Mouse (Mus musculus) limb, embryonic 15.5 days (tissue): ENCODE measurements around the gene Ppp5c. TPM values are rescaled to one million over a fixed set of nuclear protein-coding genes. Genes with fewer than 3 reads are reported as not detected.
"Not testable (repeated sequence)": the region's sequence is repeated elsewhere in the genome, so short reads cannot be mapped to it uniquely, and the experiment has no call there.

Source experiments
- ATAC-seq: fragments of 200-750 bp; cut with Nextera tagmentation; 2 replicates; pipeline ENCODE4 v1.8.0; 2017; ENCODE audit warnings: low read depth, moderate TSS enrichment; ENCODE audit not compliant: insufficient number of reproducible peaks, low FRiP score, low TSS enrichment
- H3K27ac ChIP-seq: fragments of 300-500 bp; sonication (generic); 2 replicates; pipeline ENCODE4 v1.5.1; 2015; ENCODE audit warnings: moderate library complexity, mild to moderate bottlenecking, inconsistent platforms
- H3K27me3 ChIP-seq: fragments of 300-500 bp; sonication (generic); 2 replicates; pipeline ENCODE4 v1.6.1; 2015; ENCODE audit warnings: inconsistent platforms
- H3K36me3 ChIP-seq: fragments of 300-500 bp; sonication (generic); 2 replicates; pipeline ENCODE4 v1.6.1; 2015; ENCODE audit warnings: inconsistent platforms
- H3K4me1 ChIP-seq: fragments of 300-500 bp; sonication (generic); 2 replicates; pipeline ENCODE4 v1.6.1; 2015; ENCODE audit warnings: inconsistent platforms
- H3K4me2 ChIP-seq: fragments of 300-500 bp; sonication (generic); 2 replicates; pipeline ENCODE4 v1.6.1; 2015; ENCODE audit warnings: mild to moderate bottlenecking, inconsistent platforms
- H3K4me3 ChIP-seq: fragments of 300-500 bp; sonication (generic); 2 replicates; pipeline ENCODE4 v1.5.1; 2015; ENCODE audit warnings: mild to moderate bottlenecking, inconsistent platforms
- H3K9ac ChIP-seq: fragments of 300-500 bp; sonication (generic); 2 replicates; pipeline ENCODE4 v1.6.1; 2015; ENCODE audit warnings: inconsistent platforms
- H3K9me3 ChIP-seq: fragments of 300-500 bp; sonication (generic); 2 replicates; pipeline ENCODE4 v1.6.1; 2016; ENCODE audit warnings: inconsistent platforms
- WGBS: fragments of 180-500 bp; shearing (Covaris S2); methylation state at CpG from one replicate; pipeline ENCODE4 v1.1.7; 2015; 5-methylcytosine and 5-hydroxymethylcytosine counted together
- polyA plus RNA-seq: library from polyadenylated mRNA; unstranded; fragments of >200 nt; fragmentation: Nextera tagmentation; extraction: Ambion mirVana; gene quantifications from 2 replicates; pipeline ENCODE4 v1.2.1, GENCODE M21; 2015

The Ppp5c gene
- 101 and 115 TPM in 2 replicates for polyA plus RNA-seq

- Histone ChIP-seq H3K36me3 (peaks cover 41% of the 10 kb centered on the region), H3K27me3 (no peaks in the 10 kb centered on the region)
These were observed at the start of gene Ppp5c for GRCm38 (mm10) chr7:17027588-17028343. Gene Ppp5c (minus strand): TSS chr7:17027924.

GRCm38 (mm10) chr7:17076542-17076941, 48.8 kb upstream of the Ppp5c start:
- H3K27me3 ChIP-seq, result no peaks in the 10 kb centered on the region
- 91% methylated on average over 1 of the region's 1 CpGs for WGBS
- H3K4me1 ChIP-seq, result no peaks in the 10 kb centered on the region
- no peak overlapping the region for H3K9ac ChIP-seq
- no peaks in the 10 kb centered on the region for H3K9me3 ChIP-seq
- no peaks in the 10 kb centered on the region for H3K36me3 ChIP-seq
- no peak overlapping the region for H3K27ac ChIP-seq
- no peak overlapping the region for H3K4me2 ChIP-seq
- ATAC-seq, result no peak
- H3K4me3 ChIP-seq, result no peak overlapping the region

More at GRCm38 (mm10) chr7:17027588-17028343, at the start of gene Ppp5c:
- under 1% methylated on average over 53 of the region's 58 CpGs for WGBS
- peak within 1 kb of the TSS; percentile 78 for H3K9ac ChIP-seq
- H3K4me3 ChIP-seq, result peak within 1 kb of the TSS; percentile 80
- peak; percentile 73 for ATAC-seq
- H3K27ac ChIP-seq, result peak within 1 kb of the TSS; percentile 85
- no peaks in the 10 kb centered on the region for H3K9me3 ChIP-seq
- peaks cover 39% of the 10 kb centered on the region for H3K4me1 ChIP-seq
- H3K4me2 ChIP-seq, result peak within 1 kb of the TSS; percentile 66

DNA sequence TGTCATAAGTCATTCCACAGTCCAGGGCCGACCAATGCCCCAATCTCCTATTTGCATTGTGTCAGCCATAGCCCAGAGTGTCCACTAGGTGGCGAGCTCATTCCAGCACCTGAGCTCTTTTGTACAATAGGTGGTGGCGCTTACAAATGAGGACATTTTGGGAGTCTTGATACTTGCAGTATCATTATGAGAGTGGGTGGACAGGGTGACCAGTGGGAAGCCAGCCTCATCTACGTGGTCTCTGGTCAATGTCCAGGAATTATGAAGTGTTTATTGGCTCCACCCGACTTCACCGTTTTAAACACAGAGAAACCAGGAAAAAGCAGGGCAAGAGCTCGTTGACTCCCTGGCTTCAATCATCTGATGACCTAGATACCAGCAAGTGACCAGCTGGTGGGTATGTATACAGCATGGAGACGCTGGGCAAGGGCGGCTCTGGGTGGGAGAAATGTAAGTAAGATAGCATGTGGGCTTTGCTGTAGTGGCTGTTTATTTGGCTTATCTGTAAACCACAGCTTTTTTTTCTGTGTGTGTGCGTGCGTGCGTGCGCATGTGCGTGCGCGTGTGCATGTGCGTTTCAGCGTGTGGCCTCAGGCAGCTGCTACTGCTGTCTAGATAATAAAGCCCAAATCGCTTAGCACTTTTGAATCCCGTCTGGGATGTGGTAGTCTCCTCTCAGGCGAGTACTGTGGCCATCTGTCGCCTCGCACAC, 46.3 kb upstream of the Ppp5c start, which contains the start of gene Psg16:
TSS of gene Psg16 (plus strand) at position 137 of the 712 bp plus-strand sequence.
- no peaks in the 10 kb centered on the region for H3K27me3 ChIP-seq
- H3K4me3 ChIP-seq, result no peak within 1 kb of the TSS
- WGBS, result 65% methylated on average over 23 of the region's 23 CpGs
- no peak for ATAC-seq
- no peak within 1 kb of the TSS for H3K4me2 ChIP-seq
- no peak within 1 kb of the TSS for H3K27ac ChIP-seq
- H3K4me1 ChIP-seq, result no peaks in the 10 kb centered on the region
- no peaks in the 10 kb centered on the region for H3K9me3 ChIP-seq
- H3K9ac ChIP-seq, result no peak within 1 kb of the TSS
- H3K36me3 ChIP-seq, result no peaks in the 10 kb centered on the region

GRCm38 (mm10) chr7:17073513-17073903, 45.8 kb upstream of the Ppp5c start:
- H3K36me3 ChIP-seq, result no peaks in the 10 kb centered on the region
- H3K4me1 ChIP-seq, result no peaks in the 10 kb centered on the region
- no peak overlapping the region for H3K4me3 ChIP-seq
- 56% methylated on average over 5 of the region's 5 CpGs for WGBS
- no peak overlapping the region for H3K9ac ChIP-seq
- H3K9me3 ChIP-seq, result no peaks in the 10 kb centered on the region
- H3K27me3 ChIP-seq, result no peaks in the 10 kb centered on the region
- no peak overlapping the region for H3K4me2 ChIP-seq
- no peak overlapping the region for H3K27ac ChIP-seq
- no peak for ATAC-seq

GRCm38 (mm10) chr7:17067651-17068050, 39.9 kb upstream of the Ppp5c start:
- H3K27me3 ChIP-seq, H3K9ac ChIP-seq, H3K9me3 ChIP-seq, ATAC-seq, H3K4me1 ChIP-seq, H3K27ac ChIP-seq, H3K4me2 ChIP-seq, H3K4me3 ChIP-seq, H3K36me3 ChIP-seq: not testable (repeated sequence)
- WGBS, result 63% methylated on average over 5 of the region's 5 CpGs

DNA sequence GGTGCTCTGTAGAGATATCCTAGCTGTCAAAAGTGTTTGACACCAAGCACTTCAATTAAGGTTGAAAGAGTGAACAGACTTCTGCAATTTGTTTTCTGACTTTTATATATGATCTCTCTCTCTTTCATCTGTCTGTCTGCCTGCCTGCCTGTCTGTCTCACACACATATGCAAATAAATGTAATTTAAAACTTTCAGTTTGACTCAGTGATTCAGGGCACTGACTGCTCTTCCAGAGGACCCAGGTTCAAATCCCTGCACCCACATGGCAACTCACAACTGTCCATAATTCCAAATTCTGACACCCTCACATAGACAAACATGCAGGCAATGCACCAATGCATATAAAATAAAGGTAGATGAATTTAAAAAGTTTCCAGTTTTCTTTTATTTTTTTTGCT, 39.3 kb upstream of the Ppp5c start:
- Histone ChIP-seq H3K27me3 (no peaks in the 10 kb centered on the region), H3K27ac (no peak overlapping the region), H3K4me1 (peaks cover 7% of the 10 kb centered on the region), H3K36me3 (no peaks in the 10 kb centered on the region), H3K9me3 (no peaks in the 10 kb centered on the region), H3K4me2 (no peak overlapping the region), H3K9ac (no peak overlapping the region), H3K4me3 (no peak overlapping the region)
- ATAC-seq, result no peak

- no peak overlapping the region for H3K9ac ChIP-seq
- H3K9me3 ChIP-seq, result no peaks in the 10 kb centered on the region
- H3K4me3 ChIP-seq, result no peak overlapping the region
- H3K36me3 ChIP-seq, result no peaks in the 10 kb centered on the region
- no peak overlapping the region for H3K27ac ChIP-seq
- no peak for ATAC-seq
- H3K4me1 ChIP-seq, result peaks cover 11% of the 10 kb centered on the region
- H3K4me2 ChIP-seq, result no peak overlapping the region
- H3K27me3 ChIP-seq, result no peaks in the 10 kb centered on the region
- 4% methylated on average over 2 of the region's 2 CpGs for WGBS
These were observed 38.7 kb upstream of the Ppp5c start for GRCm38 (mm10) chr7:17066412-17066811.

DNA sequence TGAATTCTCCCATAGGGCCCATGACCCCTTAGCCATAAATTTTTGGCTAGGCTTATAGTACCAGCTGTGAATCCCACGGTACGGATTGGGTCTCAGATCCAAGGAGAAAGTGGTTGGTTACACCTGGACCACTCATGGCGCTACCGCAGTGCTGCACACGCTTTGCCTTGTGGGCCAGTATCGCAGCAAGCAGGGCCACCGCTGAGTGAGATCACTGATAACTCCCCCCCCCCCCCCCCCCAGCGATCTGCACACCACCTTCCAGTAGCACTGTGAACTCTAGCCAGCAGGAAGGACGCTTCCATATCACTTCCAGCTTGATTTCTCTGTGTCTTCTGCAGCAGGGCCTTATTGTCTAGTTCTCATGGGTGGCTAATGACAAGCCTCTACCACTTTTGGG, 37.9 kb upstream of the Ppp5c start:
- no peak overlapping the region for H3K27ac ChIP-seq
- H3K9me3 ChIP-seq, result no peaks in the 10 kb centered on the region
- no peak overlapping the region for H3K9ac ChIP-seq
- H3K27me3 ChIP-seq, result no peaks in the 10 kb centered on the region
- H3K4me3 ChIP-seq, result no peak overlapping the region
- no peak overlapping the region for H3K4me2 ChIP-seq
- no peaks in the 10 kb centered on the region for H3K36me3 ChIP-seq
- whole genome bisulfite sequencing, result 70% methylated on average over 9 of the region's 9 CpGs
- H3K4me1 ChIP-seq, result peaks cover 19% of the 10 kb centered on the region
- ATAC-seq, result no peak

DNA sequence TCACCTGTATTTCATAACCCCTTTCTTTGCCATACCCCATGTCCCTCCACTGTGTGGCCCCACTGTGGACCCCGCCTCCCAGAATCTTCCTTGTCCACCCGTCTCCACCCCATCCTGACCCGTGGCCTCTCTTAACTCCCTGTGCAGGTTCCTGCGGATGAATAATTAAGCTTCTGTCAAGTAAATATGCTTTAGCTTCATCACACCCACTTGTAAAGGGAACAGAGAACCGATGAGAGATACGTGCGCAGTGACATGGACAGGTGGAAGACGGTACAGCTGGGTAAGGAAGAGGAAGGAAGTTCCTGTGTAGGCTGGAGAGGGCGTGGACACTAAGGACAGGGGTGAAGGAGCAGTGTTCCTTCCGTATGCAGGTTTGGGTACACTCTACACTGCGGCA, 35.1 kb upstream of the Ppp5c start:
- ATAC-seq, result no peak
- 15% methylated on average over 11 of the region's 11 CpGs for WGBS

GRCm38 (mm10) chr7:17062389-17062788, 34.7 kb upstream of the Ppp5c start, which contains the start of gene Hif3a:
Gene Hif3a (minus strand): TSS chr7:17062427.
- Histone ChIP-seq H3K9me3 (no peaks in the 10 kb centered on the region), H3K36me3 (no peaks in the 10 kb centered on the region), H3K9ac (peak within 1 kb of the TSS; percentile 48), H3K4me3 (peak within 1 kb of the TSS; percentile 63), H3K4me1 (peaks cover 51% of the 10 kb centered on the region), H3K27ac (peak within 1 kb of the TSS; percentile 95), H3K4me2 (peak within 1 kb of the TSS; percentile 66), H3K27me3 (no peaks in the 10 kb centered on the region)
- ATAC-seq, result peak; percentile 84
- WGBS, result 1% methylated on average over 15 of the region's 15 CpGs

More for the DNA sequence above, 35.1 kb upstream of the Ppp5c start:
- Histone ChIP-seq H3K36me3 (no peaks in the 10 kb centered on the region), H3K4me2 (peak overlapping the region; percentile 66), H3K9ac (peak overlapping the region; percentile 38), H3K27ac (peak overlapping the region; percentile 95), H3K9me3 (no peaks in the 10 kb centered on the region), H3K27me3 (no peaks in the 10 kb centered on the region), H3K4me3 (peak overlapping the region; percentile 63), H3K4me1 (peaks cover 47% of the 10 kb centered on the region)

DNA sequence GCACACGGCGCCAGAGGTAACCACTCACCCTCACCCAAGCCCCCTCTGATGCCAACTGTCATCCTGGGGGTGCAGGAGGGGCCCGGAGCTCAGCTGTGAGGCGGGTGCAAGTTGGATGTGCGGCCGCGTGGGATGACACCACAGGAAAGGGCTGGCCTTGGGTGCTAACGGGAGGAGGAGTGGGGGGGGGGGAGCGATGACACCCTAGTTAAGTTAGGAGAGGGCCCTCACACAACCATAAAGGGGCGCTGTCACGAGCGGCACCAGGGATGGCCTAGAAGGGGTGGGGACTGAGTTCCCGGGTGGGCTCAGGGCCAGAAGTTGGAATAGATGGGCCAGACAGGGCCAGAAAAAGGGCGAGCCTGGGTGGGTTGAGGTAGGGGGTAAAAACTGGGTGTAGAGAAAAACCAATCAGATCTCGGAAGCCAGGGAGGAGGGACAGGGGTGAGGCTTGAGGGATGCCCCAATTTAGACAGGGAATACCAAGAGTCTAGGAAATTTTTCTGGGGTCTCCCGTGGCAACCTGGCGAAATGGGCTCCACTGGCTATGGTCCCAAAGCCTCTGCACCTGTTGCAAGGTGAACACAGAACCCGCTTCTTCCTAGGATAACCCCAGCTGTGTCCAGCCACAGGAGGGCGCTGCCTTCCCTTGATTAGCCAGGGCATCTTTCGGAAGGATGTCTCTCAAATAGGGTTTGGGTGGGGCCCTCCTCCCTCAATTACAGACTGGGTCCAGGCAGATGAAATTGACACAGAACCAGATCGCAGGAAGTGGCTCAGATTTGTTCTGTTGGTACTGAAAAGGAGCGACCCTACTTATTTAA, 33.3 kb upstream of the Ppp5c start:
- Histone ChIP-seq H3K27ac (peak overlapping the region; percentile 95), H3K9me3 (no peaks in the 10 kb centered on the region), H3K36me3 (no peaks in the 10 kb centered on the region), H3K4me3 (peak overlapping the region; percentile 63), H3K9ac (peak overlapping the region; percentile 48), H3K27me3 (no peaks in the 10 kb centered on the region), H3K4me2 (peak overlapping the region; percentile 66), H3K4me1 (peaks cover 65% of the 10 kb centered on the region)
- 67% methylated on average over 21 of the region's 22 CpGs for WGBS
- no peak for ATAC-seq
